Mouse (Mus musculus) erythroblast, embryonic 14.5 days (primary cell): ENCODE measurements around the gene Klf1. TPM values are rescaled to one million over a fixed set of nuclear protein-coding genes. Genes with fewer than 3 reads are reported as not detected.

Experiments
- H3K27me3 ChIP-seq: 2 replicates; pipeline ENCODE4 v1.6.1; 2012; ENCODE audit warnings: inconsistent platforms; ENCODE audit not compliant: control insufficient read depth
- H3K36me3 ChIP-seq: 2 replicates; pipeline ENCODE4 v1.6.1; 2012; ENCODE audit warnings: mild to moderate bottlenecking, inconsistent platforms; ENCODE audit not compliant: control insufficient read depth
- H3K4me1 ChIP-seq: 2 replicates; pipeline ENCODE4 v1.6.1; 2012; ENCODE audit warnings: inconsistent platforms; ENCODE audit not compliant: control insufficient read depth
- H3K4me3 ChIP-seq: replicated peaks from 2 replicates; pipeline ENCODE3; 2012; ENCODE audit warnings: moderate library complexity, mild to moderate bottlenecking, inconsistent platforms
- H3K9me3 ChIP-seq: 2 replicates; pipeline ENCODE4 v1.6.1; 2012; ENCODE audit warnings: low read length, inconsistent platforms, mixed read lengths; ENCODE audit not compliant: control insufficient read depth
- GATA1 ChIP-seq: IDR thresholded peaks from 2 replicates; pipeline ENCODE4 v1.6.1; 2012; ENCODE audit warnings: low read length, inconsistent platforms, mixed read lengths
- TAL1 ChIP-seq: IDR thresholded peaks from 3 replicates; pipeline ENCODE4 v1.6.1; 2012; ENCODE audit warnings: low read length, inconsistent platforms, mixed read lengths
- polyA plus RNA-seq: library from polyadenylated mRNA; stranded (reverse); fragments of >175 nt; gene quantifications from 2 replicates; pipeline ENCODE4 v1.2.3, GENCODE M21; 2012

The Klf1 gene
- polyA plus RNA-seq, 1 experiment, result 362 TPM

DNA sequence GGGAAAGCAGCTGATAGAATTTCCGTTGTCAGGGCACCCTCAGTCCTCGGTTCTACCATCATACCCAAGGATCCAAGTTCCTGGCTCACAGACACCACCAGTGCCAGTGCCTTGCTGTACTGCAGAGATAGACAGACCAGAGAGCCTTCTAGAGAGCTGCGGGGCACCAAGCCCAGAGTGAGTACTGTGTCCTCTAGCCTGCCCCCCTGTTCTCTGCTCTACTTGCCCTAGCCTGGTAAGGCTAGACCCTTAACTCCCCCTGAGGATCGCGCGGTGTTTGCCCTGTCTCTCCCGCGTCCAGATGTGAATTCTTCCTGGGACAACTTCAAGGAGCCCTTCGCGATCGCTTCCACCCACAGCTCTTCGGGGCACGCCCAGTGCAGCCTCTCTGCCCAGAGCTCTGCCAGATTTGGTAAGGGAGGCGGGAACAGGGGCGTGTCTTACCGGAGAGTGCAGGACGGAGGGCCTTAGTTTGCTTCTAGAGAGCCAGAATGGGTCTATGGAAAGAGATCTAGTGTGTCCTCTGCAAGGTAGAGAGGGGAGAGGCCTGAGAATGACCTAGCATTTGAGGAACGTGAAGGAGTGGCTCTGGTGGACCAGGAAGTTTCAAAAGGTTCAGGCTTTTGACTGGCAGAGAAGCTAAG lies 51.0 kb downstream of the Klf1 start:
- TF ChIP-seq TAL1 (no peak), GATA1 (no peak)
- H3K27me3 ChIP-seq, result peaks cover 55% of the 10 kb centered on the region
- H3K9me3 ChIP-seq, result no peaks in the 10 kb centered on the region
- H3K4me3 ChIP-seq, result no peak overlapping the region
- peaks cover 8% of the 10 kb centered on the region for H3K4me1 ChIP-seq
- H3K36me3 ChIP-seq, result peaks cover 21% of the 10 kb centered on the region

Other genes starting within 250 kb of the Klf1 start
- gene Ier2, start 239.1 kb upstream of the Klf1 start, polyA plus RNA-seq, result 17.2 and 18.5 TPM in 2 replicates
- gene Trmt1, start 215.6 kb upstream of the Klf1 start, polyA plus RNA-seq, result 8.9 and 9.0 TPM in 2 replicates
- 7.0 and 8.5 TPM in 2 replicates for gene Nacc1, start 214.1 kb upstream of the Klf1 start, polyA plus RNA-seq
- gene Lyl1, start 200.5 kb upstream of the Klf1 start, polyA plus RNA-seq, result 61.4 and 62.8 TPM in 2 replicates
- gene G430095P16Rik, start 178.9 kb upstream of the Klf1 start, polyA plus RNA-seq, result 11.0 and 11.9 TPM in 2 replicates
- gene Nfix, start 101.6 kb upstream of the Klf1 start, polyA plus RNA-seq, result 1.9 and 2.6 TPM in 2 replicates
- 1.3 and 1.5 TPM in 2 replicates for gene Dand5, start 79.1 kb upstream of the Klf1 start, polyA plus RNA-seq
- 10.3 and 11.6 TPM in 2 replicates for gene Gadd45gip1, start 70.4 kb upstream of the Klf1 start, polyA plus RNA-seq
- gene Rad23a, start 61.3 kb upstream of the Klf1 start, polyA plus RNA-seq, result 740 and 808 TPM in 2 replicates
- gene Calr, start 55.0 kb upstream of the Klf1 start, polyA plus RNA-seq, result 29.4 and 30.9 TPM in 2 replicates
- gene Farsa, start 44.9 kb upstream of the Klf1 start, polyA plus RNA-seq, result 9.0 and 9.3 TPM in 2 replicates
- 15.0 TPM in 2 replicates for gene Syce2, start 29.8 kb upstream of the Klf1 start, polyA plus RNA-seq
- gene Gcdh, start 8.0 kb upstream of the Klf1 start, polyA plus RNA-seq, result 15.0 and 18.3 TPM in 2 replicates
- 4.8 and 7.7 TPM in 2 replicates for gene Dnase2a, start 6.6 kb downstream of the Klf1 start, polyA plus RNA-seq
- gene Mast1, start 35.4 kb downstream of the Klf1 start, polyA plus RNA-seq, result 0.01 and 0.08 TPM in 2 replicates
- gene Rtbdn, start 45.1 kb downstream of the Klf1 start, polyA plus RNA-seq, result not detected in 2 replicates
- not detected in 2 replicates for gene Gm49661, start 67.5 kb downstream of the Klf1 start, polyA plus RNA-seq
- gene Prdx2, start 67.7 kb downstream of the Klf1 start, polyA plus RNA-seq, result 111 and 222 TPM in 2 replicates
- 162 and 179 TPM in 2 replicates for gene Rnaseh2a, start 67.8 kb downstream of the Klf1 start, polyA plus RNA-seq
- gene Junb, start 76.8 kb downstream of the Klf1 start, polyA plus RNA-seq, result 9.6 and 10.3 TPM in 2 replicates
- 0.46 and 0.58 TPM in 2 replicates for gene Hook2, start 88.7 kb downstream of the Klf1 start, polyA plus RNA-seq
- not detected in 2 replicates for gene Best2, start 112.6 kb downstream of the Klf1 start, polyA plus RNA-seq
- 18.6 and 31.0 TPM in 2 replicates for gene Asna1, start 123.4 kb downstream of the Klf1 start, polyA plus RNA-seq
- gene Trir, start 124.9 kb downstream of the Klf1 start, polyA plus RNA-seq, result 77.0 and 92.3 TPM in 2 replicates
- gene Tnpo2, start 135.0 kb downstream of the Klf1 start, polyA plus RNA-seq, result 1.7 and 1.8 TPM in 2 replicates
- 0.54 and 0.63 TPM in 2 replicates for gene Fbxw9, start 158.1 kb downstream of the Klf1 start, polyA plus RNA-seq
- gene Gm5741, start 166.1 kb downstream of the Klf1 start, polyA plus RNA-seq, result 0.37 TPM in 1 of 2 replicates, not detected in the other
- gene Dhps, start 169.8 kb downstream of the Klf1 start, polyA plus RNA-seq, result 2.0 and 2.1 TPM in 2 replicates
- 0.28 and 1.5 TPM in 2 replicates for gene Wdr83os, start 178.8 kb downstream of the Klf1 start, polyA plus RNA-seq
- gene Wdr83, start 179.4 kb downstream of the Klf1 start, polyA plus RNA-seq, result 2.7 and 4.7 TPM in 2 replicates
- 0.13 and 0.27 TPM in 2 replicates for gene Man2b1, start 181.3 kb downstream of the Klf1 start, polyA plus RNA-seq
- gene Zfp791, start 221.2 kb downstream of the Klf1 start, polyA plus RNA-seq, result 0.01 TPM in 1 of 2 replicates, not detected in the other
- gene Cks1brt, start 250.0 kb downstream of the Klf1 start, polyA plus RNA-seq, result not detected in 2 replicates